Mouse (Mus musculus): ENCODE measurements at regions not wholly inside any gene's neighbourhood (a gene's known extent, or its start where the extent isn't known, plus 50 kb on each side); places are given as distances from the start of the nearest gene placed in this dataset.

GRCm38 (mm10) chr10:42093176-42093759 lies 75.0 kb upstream of the Armc2 start:
- no peak for DNase-seq

DNA sequence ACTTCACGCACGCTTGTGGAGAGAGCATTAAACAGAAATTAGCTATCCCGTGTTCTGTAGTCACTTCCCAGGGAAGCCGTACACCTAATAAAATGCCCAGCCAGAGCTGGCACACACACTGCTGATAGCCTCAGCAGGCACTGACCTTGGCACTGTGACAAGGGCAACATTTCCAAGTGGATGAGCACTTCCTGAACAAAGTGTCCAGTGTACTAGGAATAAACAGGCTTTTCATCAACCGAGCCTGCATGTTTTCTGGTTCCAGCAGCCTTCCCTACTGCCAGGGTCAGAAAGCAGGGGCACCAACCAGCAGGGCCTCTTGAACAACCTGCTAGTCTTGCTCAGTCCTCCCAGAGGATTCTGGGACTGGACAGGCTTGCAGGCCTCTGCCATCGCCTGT lies 74.3 kb upstream of the Armc2 start:
- peak; percentile 79 for DNase-seq

DNA sequence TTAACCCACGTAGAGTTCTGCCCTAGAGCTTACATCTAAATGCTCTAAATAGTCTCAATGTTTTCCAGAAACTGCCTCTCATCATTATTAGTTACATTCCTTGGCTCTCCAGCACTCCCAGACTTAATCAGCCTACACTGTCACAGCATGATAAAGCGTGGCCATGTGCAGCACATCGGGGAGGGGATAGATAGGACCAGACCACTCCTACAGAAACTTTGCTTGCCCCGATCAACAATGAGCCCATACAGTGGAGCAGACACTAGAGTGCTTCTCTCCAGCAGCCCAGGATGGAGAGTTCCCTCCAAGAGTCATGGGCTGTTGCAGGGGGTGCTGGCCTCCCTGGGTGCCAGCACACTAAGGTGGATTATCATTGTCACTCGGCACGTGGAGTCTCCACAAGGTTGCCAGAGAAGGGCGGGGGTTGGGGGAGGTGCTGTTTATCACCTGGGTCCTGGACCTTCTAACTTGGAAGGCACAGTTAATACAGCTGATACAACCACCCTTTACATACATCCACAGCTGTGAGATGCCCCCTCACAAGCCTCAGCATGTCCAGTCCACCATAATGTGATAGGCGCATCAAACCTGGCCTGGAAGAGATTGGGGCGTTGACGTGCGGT lies 73.4 kb upstream of the Armc2 start:
- DNase-seq = no peak

GRCm38 (mm10) chr10:42090806-42091205 lies 72.6 kb upstream of the Armc2 start:
- DNase-seq = no peak

GRCm38 (mm10) chr10:42090147-42090546 lies 71.9 kb upstream of the Armc2 start:
- DNase-seq = no peak

DNA sequence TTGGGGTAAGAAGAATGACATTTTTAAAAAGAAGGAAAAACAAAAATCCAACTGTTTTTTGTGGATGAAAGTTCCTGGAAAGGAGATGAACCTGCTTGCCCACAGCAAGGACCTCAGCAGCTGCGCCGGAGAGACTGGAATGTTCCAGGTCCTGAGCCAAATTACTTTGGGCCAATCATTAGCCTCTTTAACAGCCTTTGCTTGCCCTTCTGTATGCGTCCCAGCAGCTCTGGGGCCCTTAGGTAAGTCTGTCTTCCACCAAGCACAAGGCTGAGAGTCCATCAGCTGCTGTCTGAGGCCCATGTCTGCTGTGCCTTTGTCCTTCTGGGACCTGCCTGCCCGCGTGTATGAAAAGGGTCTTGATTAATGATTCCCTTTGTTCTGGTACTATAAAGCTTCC lies 71.4 kb upstream of the Armc2 start:
- no peak for DNase-seq

- DNase-seq = peak; percentile 47
These were observed 71.0 kb upstream of the Armc2 start for GRCm38 (mm10) chr10:42089235-42089625.

- no peak for DNase-seq
These were observed 70.5 kb upstream of the Armc2 start for GRCm38 (mm10) chr10:42088570-42089234.

DNA sequence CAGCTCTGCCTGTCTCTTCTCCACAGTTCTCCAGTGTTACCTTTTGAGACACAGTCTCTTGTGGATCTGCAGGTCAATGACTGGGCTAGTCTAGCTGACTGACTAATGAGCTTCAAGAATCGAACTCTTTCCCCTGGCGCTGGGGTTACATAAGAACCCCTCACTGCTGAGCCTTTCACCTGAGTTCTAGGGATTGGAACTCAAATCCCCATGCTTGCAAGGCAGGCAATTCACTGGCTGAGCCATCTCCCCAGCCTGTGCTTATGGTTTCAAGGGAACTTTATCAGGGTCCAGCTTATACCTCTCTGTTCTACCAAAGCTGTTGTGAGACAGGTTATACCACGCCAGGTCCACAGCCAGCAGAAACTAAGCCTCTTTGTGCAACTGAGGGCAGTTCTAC lies 69.7 kb upstream of the Armc2 start:
- no peak for DNase-seq

GRCm38 (mm10) chr10:42086691-42087090 lies 68.4 kb upstream of the Armc2 start:
- DNase-seq = no peak

GRCm38 (mm10) chr10:42085295-42085694 lies 67.1 kb upstream of the Armc2 start:
- no peak for DNase-seq

DNA sequence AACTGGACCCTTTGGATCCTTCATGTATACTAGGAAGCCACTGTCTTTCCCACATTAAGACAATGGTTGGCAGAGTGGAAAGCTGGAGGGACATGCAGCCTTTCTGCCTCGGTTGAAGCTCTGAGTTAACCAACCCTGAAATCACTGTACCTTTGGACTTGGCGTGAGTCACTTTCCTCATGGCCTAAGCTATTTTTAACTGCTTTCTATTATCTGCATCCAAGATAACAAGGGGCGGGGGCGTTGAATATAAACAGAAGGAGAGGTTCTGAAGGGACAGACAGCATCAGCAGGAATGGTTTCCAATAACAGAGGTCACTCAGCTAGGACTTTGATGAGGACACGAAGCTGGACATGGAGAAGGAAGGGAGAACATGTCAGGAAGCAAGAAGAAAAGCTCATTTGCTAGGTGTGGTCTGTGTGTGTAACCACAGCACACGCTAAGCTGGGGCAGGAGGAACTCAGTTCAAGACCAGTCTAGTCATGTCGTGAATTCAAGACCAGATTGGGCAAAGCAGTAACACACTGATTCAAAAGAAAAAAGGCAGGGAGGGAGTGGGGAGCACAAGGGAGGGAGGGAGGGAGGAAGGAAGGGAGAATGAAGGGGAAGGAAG lies 64.1 kb upstream of the Armc2 start:
- DNase-seq = no peak

DNA sequence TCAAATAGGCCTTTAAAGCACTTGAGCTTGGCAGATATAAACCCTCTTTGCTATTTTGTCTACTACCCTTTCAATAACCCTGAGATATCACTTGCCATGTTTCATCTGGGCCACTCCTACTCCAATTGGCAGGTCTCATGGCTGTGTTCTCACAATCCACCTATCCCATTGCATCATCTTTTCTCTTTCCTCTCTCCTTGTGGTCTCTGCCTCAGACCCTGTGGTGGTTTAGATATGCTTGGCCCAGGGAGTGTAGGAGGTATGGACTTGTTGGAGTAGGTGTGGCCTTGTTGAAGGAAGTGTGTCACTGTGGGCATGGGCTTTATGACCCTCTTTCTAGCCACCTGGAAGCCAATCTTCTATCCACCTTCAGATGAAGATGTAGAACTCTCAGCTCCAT lies 61.5 kb upstream of the Armc2 start:
- DNase-seq = no peak

DNA sequence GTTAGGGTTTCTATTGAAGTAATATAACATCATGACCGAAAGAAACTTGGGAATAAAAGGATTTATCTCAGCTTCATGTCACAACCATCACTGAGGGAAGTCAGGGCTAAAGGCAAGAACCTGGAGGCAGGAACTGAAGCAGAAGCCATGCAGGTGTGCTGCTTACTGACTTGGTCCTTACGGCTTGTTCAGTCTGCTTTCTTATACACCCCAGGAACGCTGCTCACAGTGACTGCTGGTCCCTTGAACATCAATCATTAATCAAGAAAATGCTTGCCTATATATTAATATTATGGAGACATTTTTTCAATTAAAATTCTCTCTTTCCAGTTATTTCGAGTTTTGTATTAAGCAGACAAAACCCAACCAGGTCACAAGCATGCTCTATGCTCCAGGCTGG lies 58.5 kb upstream of the Armc2 start:
- DNase-seq = no peak

DNA sequence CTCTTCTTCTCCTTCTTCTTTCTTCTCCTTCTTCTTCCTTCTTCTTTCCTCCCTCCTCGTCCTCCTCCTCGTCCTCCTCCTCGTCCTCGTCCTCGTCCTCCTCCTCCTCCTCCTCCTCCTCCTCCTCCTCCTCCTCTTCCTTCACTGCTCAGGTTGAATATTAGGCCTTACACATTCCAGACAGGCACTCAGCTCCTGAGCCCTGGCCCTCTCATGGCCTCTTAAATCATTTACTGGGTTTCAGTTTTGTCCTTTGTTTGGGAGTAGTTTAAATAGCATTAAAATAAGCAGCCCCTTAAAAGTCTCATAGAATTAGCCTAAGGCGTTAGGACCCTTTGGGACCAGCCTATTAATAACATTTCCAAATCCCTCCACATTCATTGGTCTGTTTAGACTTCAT lies 57.3 kb upstream of the Armc2 start:
- no peak for DNase-seq

DNA sequence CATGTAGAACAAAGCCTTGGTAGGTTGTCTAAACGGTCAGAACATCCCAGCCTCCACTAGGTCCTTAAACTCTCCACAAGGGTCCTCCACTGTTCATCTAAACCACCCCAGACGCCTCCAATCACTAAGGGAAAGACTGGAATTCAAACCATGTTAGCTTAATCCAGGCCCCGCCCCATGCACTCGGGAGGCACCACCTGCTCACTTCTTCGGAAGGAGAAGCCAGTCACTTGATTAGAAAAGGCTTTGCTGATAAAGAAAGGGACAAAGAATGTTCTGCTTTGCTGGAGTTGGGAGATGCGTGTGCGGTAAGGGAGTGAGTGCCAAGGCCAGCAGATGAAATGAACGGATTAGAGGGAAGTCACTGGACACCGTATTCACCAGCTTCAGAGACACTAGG lies 54.5 kb upstream of the Armc2 start:
- no peak for DNase-seq

DNA sequence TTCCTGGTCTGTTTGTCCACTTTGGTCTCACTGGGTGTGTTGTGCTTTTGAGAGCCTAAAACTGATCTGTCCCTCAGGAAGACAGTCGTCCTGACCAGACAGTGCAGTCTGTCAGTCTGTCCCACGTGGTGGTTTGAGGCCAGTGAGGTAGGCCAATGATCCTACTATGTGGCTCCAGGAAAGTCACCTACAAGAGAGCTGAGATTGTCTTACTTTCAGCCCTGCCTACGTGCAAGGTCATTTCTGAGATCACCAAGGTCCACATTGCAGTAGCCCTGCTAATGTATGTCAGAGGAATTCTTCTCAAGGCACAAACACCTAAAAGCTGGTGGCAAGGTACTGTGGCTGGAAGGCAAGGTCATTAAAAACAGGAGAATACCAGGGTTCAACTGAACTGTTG lies 53.9 kb upstream of the Armc2 start:
- DNase-seq = no peak

GRCm38 (mm10) chr10:42071404-42072024 lies 53.3 kb upstream of the Armc2 start:
- DNase-seq = no peak

DNA sequence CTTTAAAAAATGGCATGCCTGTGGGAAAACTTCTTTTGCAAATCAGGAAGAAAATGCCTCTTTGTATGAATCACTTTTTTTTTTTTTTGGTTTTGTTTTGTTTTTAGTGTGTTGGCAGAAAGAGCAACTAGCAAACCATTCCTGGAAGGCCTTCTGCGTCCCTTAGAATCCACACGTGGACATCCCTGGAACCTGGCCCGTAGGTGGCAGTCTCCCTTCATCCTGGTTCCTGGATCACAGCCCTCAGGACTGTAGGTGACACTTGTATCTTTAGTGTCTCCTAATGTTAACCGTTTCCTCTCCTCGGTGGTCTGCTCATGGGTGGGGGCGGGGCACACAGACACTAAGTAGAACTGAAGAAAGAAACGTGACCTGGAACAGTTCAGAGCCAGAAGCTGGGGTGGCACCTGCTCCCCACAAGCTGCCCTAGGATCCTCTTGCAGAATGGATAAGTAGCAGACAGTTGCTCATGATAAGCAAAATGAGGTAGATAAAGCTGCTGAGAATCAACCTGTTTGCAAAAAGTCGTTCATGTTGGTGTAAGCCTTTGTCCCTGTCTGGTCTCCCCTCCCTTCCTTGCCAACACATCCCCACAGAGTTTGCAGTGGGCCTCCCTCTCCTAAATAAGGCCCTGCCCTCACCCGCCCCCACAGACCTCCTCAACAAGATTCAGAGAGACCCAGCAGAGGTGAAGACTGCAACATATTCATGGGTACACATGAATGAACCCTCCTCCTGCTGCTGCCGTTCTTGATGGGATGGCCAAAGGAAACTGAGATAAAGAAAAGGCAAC lies 52.6 kb upstream of the Armc2 start:
- DNase-seq = no peak

GRCm38 (mm10) chr10:42069751-42070150 lies 51.5 kb upstream of the Armc2 start:
- no peak for DNase-seq

DNA sequence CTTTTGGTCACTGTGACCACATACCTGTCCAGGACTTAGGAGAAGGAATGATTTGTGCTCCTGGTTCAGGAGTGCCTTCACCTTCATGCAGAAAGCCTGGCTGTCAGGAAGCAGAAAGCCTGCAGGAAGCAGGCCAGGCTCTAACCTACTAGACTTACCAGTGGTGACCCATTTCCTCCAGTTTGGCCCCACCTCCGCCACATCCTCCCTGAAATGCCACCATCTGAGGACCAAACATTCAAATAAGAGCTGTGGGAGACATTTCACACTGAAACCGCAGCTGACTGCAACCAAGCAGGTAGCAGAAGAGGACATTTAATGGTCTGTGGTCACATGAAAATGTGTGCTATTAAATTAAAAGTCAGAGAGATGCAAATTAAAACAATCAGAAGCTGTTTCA lies 50.3 kb upstream of the Armc2 start:
- no peak for DNase-seq

All from layer of hippocampus, adult 9-11 months (tissue).